Mouse (Mus musculus) embryonic fibroblast, embryonic 13.5 days (primary cell): ENCODE data around the gene Ccdc34. TPM values are rescaled to one million over a fixed set of nuclear protein-coding genes. Genes with fewer than 3 reads are reported as not detected.
"Not testable (repeated sequence)": the region's sequence is repeated elsewhere in the genome, so short reads cannot be mapped to it uniquely, and the experiment has no call there.

Experiments
- H3K27ac ChIP-seq: 2 replicates; pipeline ENCODE4 v1.5.1; 2012; ENCODE audit warnings: low read length, control low read depth, inconsistent platforms; ENCODE audit not compliant: insufficient read depth
- H3K4me1 ChIP-seq: 2 replicates; pipeline ENCODE4 v1.6.1; 2011; ENCODE audit warnings: low read length; ENCODE audit not compliant: control insufficient read depth, insufficient read depth
- H3K4me3 ChIP-seq: 2 replicates; pipeline ENCODE4 v1.5.1; 2011; ENCODE audit warnings: mild to moderate bottlenecking, control low read depth, low read length; ENCODE audit not compliant: insufficient read depth
- CTCF ChIP-seq: IDR thresholded peaks from 2 replicates; pipeline ENCODE4 v1.5.1; 2011; ENCODE audit warnings: mild to moderate bottlenecking, control low read depth, low read length, moderate library complexity, borderline replicate concordance; ENCODE audit not compliant: insufficient read depth
- POLR2A ChIP-seq: IDR thresholded peaks from 2 replicates; pipeline ENCODE4 v1.6.1; 2011; ENCODE audit warnings: low read depth, mild to moderate bottlenecking, control low read depth, low read length, moderate library complexity
- polyA plus RNA-seq: library from polyadenylated mRNA; stranded (reverse); fragments of >200 nt; gene quantifications from 2 replicates; pipeline ENCODE4 v1.2.4, GENCODE M21; 2011; ENCODE audit warnings: low read depth; ENCODE audit not compliant: missing spikeins, insufficient read length

The Ccdc34 gene
- polyA plus RNA-seq, 1 experiment: 33.1 TPM

DNA sequence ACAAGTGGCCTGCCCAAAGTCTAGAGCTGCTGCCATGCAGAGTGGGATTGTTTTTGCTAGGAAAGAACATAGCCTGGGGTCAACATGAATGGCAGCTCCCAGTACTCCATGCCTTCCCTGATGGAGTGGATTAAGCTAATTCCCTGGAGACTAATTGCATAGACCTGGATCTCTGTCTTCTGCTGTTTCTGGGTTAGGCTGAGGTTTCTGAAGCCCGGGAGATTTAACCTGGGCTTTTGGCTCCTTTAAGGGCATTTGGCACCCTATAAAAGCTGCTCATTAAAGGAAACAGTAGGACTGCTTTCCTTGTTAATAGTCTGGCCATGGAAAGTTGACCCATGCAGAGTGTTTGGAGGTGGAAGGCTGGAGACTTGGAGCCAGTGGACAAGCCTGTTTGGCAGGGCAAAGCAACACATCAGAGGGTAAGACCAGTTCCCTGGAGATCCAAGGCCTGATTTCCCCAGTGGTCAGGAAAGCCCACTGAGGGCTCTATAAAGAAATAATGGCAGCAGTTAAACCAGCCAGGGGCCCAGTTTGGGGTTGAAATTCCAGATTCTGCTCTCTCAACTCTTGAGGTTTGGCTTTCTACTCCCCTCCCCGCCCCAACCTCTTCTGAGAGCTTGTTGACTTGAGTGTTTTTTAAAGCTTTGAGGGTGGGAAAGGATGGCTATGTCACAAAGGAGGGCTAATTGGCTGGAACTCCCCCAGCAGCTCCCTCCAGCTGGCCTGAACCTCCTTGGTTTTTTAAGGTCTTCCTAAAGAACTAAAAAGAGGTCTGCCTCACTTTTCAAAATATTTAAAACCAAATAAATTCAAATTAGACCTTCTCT is 117.4 kb downstream of the Ccdc34 start:
- no peak overlapping the region for H3K4me3 ChIP-seq
- no peak overlapping the region for H3K27ac ChIP-seq
- H3K4me1 ChIP-seq: no peaks in the 10 kb centered on the region
- TF ChIP-seq CTCF (no peak), POLR2A (no peak)

DNA sequence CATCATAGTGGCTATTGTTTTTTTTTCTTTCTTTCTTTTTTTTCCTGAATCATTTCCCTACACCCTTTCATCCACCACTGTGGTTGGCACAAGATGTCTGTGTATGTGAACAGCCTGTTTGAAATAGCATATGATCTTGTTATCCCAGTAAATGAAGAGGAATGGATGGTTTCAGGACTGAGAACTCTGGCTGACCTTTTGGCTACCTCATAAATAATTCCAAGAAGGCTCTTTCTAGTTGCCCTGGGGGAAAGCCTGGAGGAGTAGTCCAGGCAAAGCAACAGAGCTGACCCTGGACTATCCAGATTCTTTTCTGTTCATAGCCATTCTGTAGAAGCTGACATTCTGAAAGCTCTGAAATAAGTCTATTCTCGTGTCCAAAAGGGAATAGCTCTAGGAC is 119.7 kb downstream of the Ccdc34 start:
- H3K4me3 ChIP-seq: no peak overlapping the region
- H3K4me1 ChIP-seq: no peaks in the 10 kb centered on the region
- TF ChIP-seq POLR2A: no peak
- H3K27ac ChIP-seq: no peak overlapping the region

DNA sequence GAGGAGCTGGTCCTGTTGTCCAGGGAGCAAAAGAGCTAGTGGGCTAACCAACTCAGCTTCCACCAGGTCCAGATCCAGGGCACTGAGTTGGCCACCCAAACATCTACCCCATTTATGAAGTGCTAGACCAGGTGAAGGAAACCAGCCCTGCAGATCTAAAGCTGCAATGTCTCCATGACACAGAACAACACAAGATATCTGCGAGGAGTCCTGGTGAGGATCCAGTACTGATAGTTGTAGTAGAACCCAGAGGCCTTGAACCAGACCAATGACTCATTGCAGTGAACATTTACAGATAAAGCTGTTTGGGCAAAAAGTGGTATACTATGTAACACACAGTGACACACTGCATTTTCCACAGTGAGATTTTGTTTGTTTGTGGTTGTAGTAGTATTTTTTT is 120.5 kb downstream of the Ccdc34 start:
- TF ChIP-seq POLR2A: no peak
- TF ChIP-seq CTCF: no peak
- no peaks in the 10 kb centered on the region for H3K4me1 ChIP-seq
- H3K4me3 ChIP-seq: no peak overlapping the region
- no peak overlapping the region for H3K27ac ChIP-seq

- not testable (repeated sequence) for H3K4me1 ChIP-seq, H3K27ac ChIP-seq, H3K4me3 ChIP-seq
Measured at GRCm38 (mm10) chr2:110147980-110148379, 130.4 kb downstream of the Ccdc34 start.

DNA sequence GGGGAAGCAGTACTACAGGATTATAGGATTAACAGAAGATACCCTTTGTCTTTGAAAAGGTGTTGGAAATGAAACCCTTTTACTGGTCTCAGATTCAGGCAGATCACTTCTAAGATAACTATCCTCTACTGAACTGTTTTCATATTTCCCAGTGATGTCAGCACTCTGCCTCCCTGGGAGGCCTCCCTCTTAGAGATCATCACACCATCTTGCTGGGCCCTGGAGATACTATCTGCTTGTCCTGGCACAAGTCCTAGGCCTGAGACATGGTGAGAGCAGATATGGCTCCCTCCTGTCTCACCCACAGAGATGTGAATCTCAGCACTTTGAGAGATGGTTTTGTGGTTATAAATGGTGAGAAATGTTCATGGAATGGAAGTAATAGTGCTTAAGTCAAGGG is 131.6 kb downstream of the Ccdc34 start:
- TF ChIP-seq CTCF: no peak
- no peak for TF ChIP-seq POLR2A

GRCm38 (mm10) chr2:110156321-110156720 is 138.7 kb downstream of the Ccdc34 start:
- no peak for TF ChIP-seq POLR2A
- H3K27ac ChIP-seq: peak overlapping the region; percentile 78
- H3K4me3 ChIP-seq: no peak overlapping the region
- no peaks in the 10 kb centered on the region for H3K4me1 ChIP-seq

More for the DNA sequence above, 131.6 kb downstream of the Ccdc34 start:
- Histone ChIP-seq H3K4me3 (no peak overlapping the region), H3K4me1 (no peaks in the 10 kb centered on the region), H3K27ac (peak overlapping the region; percentile 0; the same call in 1 of the 2 replicates)

GRCm38 (mm10) chr2:110165003-110165402 is 147.4 kb downstream of the Ccdc34 start:
- Histone ChIP-seq H3K4me3 (no peak overlapping the region), H3K27ac (no peak overlapping the region), H3K4me1 (no peaks in the 10 kb centered on the region)
- no peak for TF ChIP-seq POLR2A
- no peak for TF ChIP-seq CTCF

DNA sequence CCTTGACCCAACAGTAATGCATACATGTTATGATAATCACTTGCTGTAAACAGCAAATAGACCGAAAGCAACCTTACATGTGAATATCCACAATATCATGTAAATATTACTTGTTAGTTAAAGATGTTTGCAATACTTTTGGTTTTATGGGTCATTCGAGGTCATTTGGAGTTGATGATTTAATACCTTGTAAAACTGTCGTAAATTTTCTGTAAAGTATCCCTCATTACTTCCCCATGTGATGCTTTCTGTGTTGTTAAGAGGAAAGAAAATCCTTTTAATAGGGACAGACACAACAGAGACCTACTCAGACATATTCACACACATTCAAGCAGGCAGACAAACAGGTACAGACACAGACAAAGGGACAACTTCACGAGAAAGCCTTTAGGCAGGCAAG is 150.1 kb downstream of the Ccdc34 start:
- Histone ChIP-seq H3K4me1 (no peaks in the 10 kb centered on the region), H3K4me3 (no peak overlapping the region), H3K27ac (peak overlapping the region; percentile 34; the same call in 1 of the 2 replicates)
- TF ChIP-seq CTCF (no peak), POLR2A (no peak)

DNA sequence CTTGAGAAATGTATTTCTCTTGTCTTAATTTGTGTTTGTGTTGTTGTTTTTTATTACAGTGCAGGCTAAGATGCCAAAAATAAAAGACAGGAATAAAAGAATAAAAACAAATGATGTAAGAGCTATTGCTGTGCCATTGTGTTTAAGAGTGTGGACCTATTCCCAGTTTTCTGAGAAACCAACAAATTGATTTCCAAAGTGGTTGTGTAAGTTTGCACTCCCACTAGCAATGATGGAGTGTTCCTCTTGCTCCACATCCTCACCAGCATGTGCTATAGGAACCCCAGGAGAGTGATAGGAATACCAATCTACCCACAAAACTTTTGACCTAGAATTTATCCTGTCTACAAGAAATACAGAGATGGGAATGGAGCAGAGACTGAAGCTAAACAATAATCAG is 150.7 kb downstream of the Ccdc34 start:
- TF ChIP-seq POLR2A: no peak
- no peak for TF ChIP-seq CTCF
- no peak overlapping the region for H3K4me3 ChIP-seq
- H3K4me1 ChIP-seq: no peaks in the 10 kb centered on the region
- no peak overlapping the region; the same call in 1 of the 2 replicates for H3K27ac ChIP-seq

GRCm38 (mm10) chr2:110172456-110172855 is 154.8 kb downstream of the Ccdc34 start:
- H3K4me3 ChIP-seq: no peak overlapping the region
- TF ChIP-seq POLR2A: no peak
- no peak for TF ChIP-seq CTCF
- H3K27ac ChIP-seq: no peak overlapping the region
- H3K4me1 ChIP-seq: peaks cover 5% of the 10 kb centered on the region

DNA sequence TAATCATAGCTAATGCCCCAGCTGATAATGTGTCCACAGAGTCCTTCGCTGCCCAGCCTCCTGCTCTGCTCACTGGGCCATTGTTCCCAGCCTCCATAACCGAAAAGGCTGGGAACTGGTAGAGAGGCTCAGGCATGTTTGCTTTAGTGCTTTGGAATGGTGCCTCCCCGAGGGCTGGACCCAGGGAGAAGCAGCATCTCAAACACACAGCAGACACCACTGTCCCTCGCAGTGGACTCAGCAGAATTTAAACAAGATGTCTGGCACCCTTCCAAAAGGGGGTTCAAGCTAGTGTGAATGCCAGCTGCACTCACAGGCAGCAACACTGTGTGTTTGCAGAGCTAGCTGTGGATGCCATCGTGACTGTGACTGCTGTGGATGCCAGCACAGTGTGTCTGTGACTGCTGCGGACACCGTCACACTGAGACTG is 156.2 kb downstream of the Ccdc34 start:
- H3K4me3 ChIP-seq: no peak overlapping the region
- H3K27ac ChIP-seq: no peak overlapping the region
- peaks cover 8% of the 10 kb centered on the region for H3K4me1 ChIP-seq
- TF ChIP-seq POLR2A: no peak
